Mouse (Mus musculus) kidney, adult 2 months (tissue): ENCODE measurements around the gene 2810408A11Rik.
"Not testable (repeated sequence)": the region's sequence is repeated elsewhere in the genome, so short reads cannot be mapped to it uniquely, and the experiment has no call there.

Experiments used
- CTCF ChIP-seq: fragments of 200-500 bp; conservative IDR thresholded peaks from 2 replicates; pipeline ENCODE4 v1.5.1; 2011; ENCODE audit warnings: low read depth, mild to moderate bottlenecking, control low read depth, low read length, moderate library complexity, mixed read lengths; ENCODE audit not compliant: insufficient read depth, insufficient read length
- POLR2A ChIP-seq: fragments of 200-500 bp; IDR thresholded peaks from one replicate; pipeline ENCODE4 v1.6.1; 2011; ENCODE audit warnings: low read depth, low read length, control low read depth

DNA sequence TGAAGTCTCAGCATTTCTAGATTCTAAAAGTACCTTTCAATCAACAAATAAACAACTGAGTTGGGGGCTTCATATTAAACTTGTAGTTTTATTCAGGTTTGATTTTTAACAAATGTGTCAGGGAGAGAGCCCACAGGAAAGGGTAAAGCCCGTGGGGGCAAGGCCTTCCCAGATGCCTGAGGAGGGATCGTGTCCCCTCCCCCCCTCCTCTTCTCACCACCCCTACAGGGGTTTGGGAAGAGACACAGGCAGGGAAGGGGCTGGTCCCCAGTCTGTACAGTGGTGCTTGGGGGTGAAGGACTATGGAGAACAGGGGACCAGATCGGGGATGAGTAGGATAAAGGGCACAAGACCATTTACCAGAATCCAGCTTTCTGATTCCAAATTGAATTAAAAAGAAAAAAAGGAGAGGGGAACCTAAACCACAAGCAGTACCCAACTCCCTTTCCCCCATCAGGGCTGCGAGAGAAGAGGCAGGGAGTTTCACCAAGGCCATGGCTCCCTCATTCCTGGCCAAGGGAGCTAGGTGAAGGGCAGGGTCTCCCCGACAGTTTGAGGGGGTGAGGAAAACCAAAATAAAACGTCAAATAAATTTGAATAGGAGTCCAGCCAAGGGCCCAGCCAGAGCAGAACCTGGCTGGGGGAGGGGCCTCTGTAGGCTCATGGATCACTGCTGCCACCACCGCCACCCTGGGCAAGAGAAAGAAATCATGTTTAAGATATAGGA, 16.0 kb upstream of the 2810408A11Rik start:
- not testable (repeated sequence) for TF ChIP-seq CTCF, POLR2A
